Mouse (Mus musculus) adrenal gland, adult 8-10 months (tissue): ENCODE measurements around the gene Ufl1. TPM values are rescaled to one million over a fixed set of nuclear protein-coding genes. Genes with fewer than 3 reads are reported as not detected.
"Not testable (repeated sequence)": the region's sequence is repeated elsewhere in the genome, so short reads cannot be mapped to it uniquely, and the experiment has no call there.

ENCODE experiments used
- DNase-seq: peaks from one replicate; pipeline ENCODE4 v3.0.0; 2022
- total RNA-seq, 4 experiments: library from RNA; stranded (reverse); gene quantifications; 2 replicates each; pipeline ENCODE4 v1.2.4; 2022

Ufl1 gene
- total RNA-seq = 10 to 100 TPM; 28.2 to 46.6 (median 39.5) TPM

DNA sequence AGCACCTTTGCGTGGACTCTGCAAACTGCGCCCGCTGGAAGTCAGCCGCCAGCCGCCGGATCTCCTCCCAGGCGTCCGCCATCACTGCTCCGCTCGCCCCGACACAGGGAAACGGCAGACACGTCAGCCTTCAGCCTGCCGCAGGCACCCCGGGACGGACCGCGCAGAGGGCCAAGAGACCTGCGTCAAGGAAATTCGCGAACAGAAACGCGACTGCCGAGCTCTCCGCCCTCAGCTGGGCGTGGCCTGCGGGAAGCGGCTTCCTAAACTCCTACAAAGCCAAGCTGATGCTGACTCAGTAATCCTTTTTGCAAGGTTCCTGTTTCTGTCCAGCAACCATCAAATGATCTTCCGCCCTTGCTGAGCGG, at the start of gene Ufl1:
Ufl1 (minus strand) TSS at position 151 of the 368 bp plus-strand sequence.
- DNase-seq = peak; percentile 95

DNA sequence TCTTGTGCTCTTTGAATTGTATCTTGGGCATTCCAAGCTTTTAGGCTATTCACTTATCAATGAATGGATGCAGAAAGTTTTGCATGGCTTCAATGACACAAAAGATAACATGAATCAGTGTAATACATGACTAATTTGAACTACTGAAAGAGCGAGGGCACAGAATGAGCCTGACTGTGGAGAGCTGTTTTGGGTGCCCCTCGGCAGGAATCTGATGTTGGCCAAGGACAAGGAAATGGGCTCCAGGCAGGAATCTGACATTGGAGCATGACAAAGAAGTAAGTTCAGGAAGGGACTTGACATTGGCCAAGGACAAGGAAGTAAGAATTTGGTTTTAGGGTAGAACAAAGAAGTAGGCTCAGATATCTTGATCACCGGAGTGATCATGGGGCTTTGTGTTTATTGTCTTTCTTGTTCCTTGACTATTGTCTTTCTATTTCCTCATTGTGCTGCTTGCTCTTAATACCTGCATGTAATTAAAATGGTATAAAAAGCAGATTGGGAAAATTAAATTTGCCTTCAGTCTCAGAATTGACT, 44.1 kb upstream of the Ufl1 start:
- DNase-seq = no peak

DNA sequence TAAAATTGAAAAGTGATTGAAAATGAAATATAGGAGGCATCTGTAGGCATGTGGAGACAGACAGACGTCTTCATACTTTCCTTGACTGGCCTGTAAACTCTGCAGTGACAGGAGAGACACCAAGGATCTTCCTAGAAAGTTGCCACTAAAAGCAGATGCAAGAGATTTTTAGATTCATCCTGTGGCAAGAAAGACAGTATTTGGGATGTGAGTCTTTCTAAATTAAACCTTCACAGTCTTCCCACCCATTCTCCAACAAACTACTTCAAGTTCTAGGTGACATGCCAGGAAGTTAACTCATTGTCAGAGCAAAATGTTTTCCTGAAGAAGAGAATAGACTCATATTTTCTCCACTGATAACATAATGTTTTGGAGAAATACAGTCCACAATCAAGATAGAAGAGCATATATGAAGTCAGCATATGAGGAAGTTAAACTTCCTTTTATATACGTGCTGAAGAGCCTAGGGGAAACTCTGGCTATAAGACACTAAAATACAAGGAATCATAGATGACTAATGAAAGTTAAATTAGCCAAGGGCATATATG, 41.1 kb upstream of the Ufl1 start:
- no peak for DNase-seq

DNA sequence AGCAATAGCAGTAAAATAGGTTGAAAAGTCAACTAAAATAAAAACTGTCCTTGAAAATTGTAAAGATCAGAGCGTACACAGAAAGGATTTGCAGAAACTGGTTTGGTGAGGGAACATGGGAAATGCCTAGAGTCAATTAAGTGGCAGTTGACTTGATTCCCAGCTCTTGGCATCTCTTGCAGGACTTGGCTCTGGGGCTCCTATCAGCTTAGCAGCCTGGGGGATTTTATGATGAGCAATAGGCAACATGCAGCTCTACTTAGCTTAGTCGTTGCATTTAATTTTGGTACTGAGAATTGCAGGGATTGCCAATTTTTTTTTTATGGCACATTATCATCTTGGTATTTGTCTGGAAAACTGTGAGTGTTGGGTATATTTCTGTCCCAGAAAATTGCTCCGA, 32.1 kb upstream of the Ufl1 start:
- no peak for DNase-seq

DNA sequence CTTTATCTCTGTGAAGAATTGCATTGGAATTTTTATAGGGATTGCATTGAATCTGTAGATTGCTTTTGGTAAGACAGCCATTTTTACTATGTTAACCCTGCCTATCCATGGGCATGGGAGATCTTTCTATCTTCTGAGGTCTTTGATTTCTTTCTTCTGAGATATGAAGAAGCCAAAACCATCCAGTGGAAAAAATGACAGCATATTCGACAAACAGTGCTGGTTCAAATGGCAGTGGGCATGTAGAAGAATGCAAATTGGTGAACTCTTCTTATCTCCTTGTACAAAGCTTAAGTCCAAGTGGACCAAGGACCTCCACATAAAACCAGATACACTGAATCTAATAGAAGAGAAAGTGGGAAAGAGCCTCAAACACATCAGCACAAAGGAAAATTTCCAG, 3.4 kb upstream of the Ufl1 start:
- DNase-seq = not testable (repeated sequence)

DNA sequence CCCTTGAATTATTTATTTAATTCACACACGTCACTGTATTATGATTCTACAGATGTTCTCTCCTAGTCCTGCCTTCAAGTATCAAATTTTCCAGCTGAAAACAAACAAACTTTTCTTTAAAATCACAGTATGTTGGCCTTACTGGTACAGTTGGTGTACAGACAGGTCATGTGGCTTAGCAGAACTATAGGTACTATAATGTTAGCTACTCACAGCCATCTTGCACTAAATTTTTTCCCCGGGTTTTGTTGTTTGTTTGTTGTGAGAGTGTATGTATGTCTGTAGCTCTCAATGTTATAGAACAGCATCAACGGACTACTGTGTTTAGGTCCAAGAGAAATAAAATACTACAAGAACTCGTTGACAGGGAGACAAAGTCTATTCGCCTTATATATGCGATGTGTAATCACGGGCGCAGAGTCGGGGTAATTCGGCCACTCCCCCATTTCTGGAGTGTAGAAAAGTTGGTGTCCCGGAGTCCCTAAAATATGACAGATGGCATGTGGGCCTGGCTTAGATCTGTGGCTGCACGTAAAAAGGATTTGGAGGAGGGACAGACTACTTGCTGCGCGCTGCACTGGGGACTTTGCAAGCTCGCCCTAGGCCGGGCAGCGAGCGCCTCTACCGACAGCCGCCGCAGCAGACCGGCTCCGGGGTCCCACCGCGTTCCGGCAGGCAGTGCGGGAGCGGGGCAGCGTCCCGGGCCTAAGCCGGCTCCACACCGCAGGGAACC, 517 bp downstream of the Ufl1 start:
- no peak for DNase-seq

DNA sequence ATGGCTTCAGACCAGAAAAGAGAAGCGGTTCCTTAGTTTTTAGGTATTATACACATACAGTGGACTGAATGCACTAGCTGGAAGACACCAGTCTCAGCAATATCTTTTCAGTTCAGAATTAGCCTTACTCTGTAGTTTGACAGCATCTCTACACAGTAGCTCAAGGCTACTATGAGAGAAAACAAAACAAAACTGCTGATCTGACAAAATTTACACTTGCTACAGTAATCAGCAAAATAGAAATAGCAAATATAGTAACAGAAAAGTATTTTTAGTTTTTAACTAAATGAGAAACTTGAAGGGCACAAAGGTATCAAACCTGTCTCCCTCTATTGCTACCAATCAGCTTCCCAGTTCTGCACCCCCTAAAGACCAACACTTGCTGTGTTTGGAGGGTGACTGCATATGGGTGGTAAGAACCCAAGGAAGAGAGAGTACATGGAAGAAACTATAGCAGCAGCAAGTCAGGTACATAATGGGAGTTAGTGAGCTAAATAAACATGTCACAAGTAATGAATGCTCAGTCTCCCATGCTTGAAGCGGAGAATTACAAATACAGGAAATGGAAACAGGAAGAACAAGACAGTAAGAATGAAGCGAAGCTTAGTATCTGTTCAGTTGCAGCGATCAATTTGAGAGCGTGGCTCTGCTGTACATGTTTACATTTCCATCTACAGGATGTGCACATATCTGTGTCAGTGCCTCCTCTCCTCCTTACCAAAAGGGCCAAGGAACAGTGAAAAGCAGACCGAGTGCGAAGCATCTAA, 8.6 kb downstream of the Ufl1 start:
- DNase-seq = no peak

DNA sequence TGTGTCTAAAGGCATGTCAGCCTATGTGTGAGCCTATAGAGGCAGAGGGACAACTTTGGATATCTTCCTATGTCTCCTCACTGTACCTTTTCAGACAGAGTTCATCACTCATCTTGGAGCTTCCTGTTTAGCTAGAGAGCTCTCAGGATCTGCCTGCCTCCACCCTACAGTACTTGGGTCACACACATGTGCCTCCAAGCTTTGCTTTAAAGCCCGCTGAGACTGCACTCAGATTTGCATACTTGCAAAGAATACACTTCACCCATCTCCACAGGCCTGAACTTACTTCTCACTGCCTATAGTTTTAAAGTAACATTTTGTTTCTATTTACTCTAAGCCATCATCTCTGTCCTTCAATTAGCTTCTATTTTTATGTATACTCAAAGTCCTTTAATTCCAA, 9.7 kb downstream of the Ufl1 start:
- DNase-seq = no peak

DNA sequence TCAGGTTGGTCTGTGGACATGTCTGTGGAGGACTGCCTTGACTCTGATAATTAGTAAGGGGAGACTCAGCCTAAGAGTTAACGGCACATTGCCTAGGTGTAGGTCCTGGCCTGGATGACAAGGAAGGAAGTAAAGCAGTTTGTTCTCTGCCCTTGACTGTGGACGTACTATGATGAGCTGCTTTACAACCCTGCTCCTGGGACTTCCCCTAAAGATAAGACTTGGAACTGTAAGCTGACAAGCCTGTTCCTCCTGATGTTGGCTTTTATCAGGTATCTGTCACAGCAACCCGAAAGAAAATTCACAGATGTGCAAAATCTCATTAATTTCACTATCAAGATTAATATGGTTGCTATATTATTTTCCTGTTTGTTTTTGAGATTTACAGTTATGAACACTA, 14.5 kb downstream of the Ufl1 start:
- no peak for DNase-seq

DNA sequence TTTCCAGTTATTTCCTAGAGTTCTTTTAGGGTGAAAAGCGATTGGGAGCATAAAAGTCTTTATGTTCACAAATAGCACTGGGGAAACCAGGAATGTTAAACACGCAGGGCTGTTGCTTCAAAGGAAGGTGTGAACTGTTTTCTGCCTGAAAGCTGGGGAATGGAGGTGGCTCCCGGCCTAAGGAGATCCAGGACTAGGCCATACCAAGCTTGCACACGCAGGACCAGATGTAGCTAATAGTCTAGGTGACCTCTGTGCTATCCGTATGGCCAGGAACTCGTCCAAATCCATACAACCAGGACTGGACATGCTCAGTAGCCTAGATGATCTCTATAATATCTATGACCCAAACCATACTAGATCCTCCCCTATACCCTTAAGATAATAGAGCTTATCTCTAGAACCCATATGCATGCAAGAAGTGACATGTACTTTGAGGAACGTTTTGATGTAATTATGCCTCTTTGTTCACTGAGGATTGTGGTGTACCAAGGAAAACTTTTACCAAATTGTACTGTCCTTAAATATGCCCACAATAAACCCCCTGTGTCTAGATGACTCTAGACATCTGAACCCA, 23.7 kb downstream of the Ufl1 start:
- DNase-seq = no peak

DNA sequence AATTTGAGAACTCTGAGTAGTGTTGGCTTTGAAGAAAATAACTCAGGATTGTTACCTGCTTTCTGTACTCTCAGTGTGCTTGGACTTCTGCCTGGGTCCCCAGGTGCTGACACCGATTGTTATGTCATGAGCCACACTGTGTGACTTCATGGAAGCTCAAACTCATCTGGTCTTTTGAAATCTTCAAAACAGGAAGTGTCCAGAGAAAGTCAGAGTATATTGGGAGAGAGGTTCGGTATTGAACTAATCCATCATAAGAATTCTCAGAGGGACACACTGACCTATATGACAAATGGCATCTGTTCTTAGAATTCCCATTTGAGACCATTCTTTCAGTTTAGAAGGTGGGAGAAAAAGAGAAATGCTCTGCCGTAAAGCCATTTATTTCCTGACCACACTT, 38.8 kb downstream of the Ufl1 start, which contains the start of gene Fhl5:
Fhl5 (minus strand) TSS at position 101 of the 400 bp plus-strand sequence.
- no peak for DNase-seq

DNA sequence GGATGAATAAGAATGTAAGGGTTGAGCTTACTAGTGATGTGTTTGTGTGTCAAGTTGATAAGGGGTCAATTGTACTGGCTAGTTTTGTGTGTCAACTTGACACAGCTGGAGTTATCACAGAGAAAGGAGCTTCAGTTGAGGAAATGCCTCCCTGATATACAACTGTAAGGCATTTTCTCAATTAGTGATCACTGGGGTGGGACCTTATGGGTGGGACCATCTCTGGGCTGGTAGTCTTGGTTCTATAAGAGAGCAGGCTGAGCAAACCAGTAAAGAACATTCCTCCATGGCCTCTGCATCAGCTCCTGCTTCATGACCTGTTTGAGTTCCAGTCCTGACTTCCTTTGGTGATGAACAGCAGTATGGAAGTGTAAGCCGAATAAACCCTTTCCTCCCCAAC, 46.0 kb downstream of the Ufl1 start:
- not testable (repeated sequence) for DNase-seq

DNA sequence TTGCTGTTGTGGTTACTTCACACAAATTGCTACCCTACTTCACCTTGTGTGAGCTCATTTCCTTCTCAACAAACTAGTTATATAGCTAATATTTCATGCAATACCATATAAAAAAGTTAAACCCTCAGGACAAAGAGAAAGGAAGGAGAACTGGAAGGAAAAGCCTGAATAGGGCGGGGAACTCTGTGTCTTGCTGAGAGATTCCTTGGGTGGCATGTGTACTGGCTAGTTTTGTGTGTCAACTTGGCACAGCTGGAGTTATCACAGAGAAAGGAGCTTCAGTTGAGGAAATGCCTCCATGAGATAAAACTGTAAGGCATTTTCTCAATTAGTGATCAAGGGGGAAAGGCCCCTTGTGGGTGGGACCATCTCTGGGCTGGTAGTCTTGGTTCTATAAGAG, 47.9 kb downstream of the Ufl1 start:
- DNase-seq = not testable (repeated sequence)

DNA sequence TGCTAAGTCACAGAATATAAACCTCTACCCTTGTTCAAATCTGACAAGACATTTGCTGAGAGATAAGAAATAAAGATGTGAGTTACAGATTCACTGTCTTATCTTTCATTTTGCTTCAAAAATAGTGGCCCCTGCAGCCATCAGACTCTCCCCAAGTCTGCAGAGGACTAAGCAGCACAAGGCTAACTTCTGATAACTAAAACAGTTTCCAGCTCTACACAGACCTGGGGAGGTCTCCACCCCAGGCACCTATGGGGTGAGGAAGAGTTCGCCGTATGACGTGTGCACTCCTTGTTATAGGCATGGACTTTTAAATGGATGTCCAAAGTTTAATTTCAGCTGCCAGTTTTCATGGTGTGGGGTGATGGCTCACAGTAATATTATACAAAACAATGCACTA, 49.1 kb downstream of the Ufl1 start:
- no peak for DNase-seq

DNA sequence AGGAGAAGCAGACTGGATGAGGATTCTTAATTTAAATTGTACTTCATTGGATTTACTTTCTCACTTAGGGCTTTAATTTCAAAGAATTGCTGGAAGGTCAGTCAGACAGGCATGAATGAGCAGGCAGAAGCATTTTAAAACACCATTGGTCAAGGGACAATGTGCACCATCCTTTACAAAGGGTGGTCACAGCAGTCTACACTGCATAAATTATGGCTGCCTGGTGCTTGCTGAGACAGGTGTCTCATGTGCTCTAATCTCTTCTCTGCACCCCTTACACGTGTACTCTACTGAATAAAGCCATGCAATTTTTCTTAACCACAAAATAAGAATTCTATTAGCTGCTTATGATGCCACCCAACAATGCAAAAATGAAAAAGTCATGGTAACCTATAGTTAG, 54.1 kb downstream of the Ufl1 start:
- no peak for DNase-seq

DNA sequence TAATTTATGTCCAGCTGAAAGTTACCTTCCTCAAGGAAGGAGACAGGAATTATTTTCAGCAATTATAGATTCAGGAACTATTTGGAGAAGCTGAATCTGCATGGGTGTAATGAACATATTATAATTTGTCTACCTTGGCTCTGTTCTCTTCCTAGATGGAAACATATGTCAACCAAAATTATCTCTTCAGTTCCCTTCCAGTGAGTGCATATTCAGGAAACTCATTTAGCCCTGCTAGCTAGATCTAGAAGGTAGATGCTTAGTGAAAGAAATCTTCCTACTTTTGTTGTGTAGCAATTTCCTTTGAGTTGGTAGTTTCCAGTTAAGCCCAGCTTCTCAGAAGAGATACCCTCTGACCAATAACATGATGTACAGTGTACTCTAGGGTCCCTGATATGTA, 59.7 kb downstream of the Ufl1 start:
- DNase-seq = no peak

DNA sequence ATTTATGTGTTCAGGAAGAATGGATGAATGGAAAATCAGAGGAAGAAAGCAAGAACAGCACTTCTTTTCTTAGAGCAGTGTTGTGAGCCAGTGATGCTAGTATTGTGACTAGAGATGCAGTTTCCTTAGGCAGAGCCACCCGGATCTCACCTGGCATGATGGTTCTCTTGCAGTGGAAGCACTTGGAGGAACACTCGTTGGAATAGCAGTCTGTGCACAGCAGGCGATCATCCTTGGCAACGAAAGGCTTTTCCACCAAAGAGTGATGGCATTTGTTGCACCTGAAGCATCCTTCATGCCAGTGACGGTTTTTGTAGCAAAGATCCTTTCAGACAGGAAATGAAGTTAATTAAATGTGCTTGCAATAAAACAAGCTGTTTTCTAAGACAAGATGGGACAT, 68.2 kb downstream of the Ufl1 start:
- no peak for DNase-seq

DNA sequence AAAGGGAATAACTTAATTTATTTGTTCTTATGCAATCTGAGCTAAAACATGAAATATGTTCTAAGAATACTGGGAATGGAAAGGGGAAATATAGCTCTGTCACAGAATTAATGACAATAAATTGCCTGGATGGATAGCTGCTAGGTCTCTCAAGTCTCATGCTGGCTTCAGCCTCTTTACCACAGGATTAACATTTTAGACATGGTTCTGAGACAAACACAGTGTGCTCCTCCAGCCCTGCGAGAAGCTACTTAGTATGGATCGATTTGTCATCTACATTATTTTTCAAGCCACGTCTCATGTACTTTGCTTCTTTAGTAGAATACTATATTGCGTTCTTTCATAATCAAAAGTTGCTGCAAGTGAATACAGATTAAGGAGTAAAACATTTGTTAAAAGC, 75.5 kb downstream of the Ufl1 start:
- no peak for DNase-seq

Other genes with a start within 250 kb of the Ufl1 start
- 1 to 10 TPM in 1 of 4 experiments, under 1 TPM in 3; 0.35 to 1.3 (median 0.66) TPM for gene Fhl5, start 38.9 kb downstream of the Ufl1 start, total RNA-seq